Mouse (Mus musculus) embryonic fibroblast, embryonic 13.5 days (primary cell): Measurements from ENCODE around the gene Acsm2. TPM values are rescaled to one million over a fixed set of nuclear protein-coding genes. Genes with fewer than 3 reads are reported as not detected.

Experiments used
- H3K27ac ChIP-seq: 2 replicates; pipeline ENCODE4 v1.5.1; 2012; ENCODE audit warnings: low read length, control low read depth, inconsistent platforms; ENCODE audit not compliant: insufficient read depth
- H3K4me1 ChIP-seq: 2 replicates; pipeline ENCODE4 v1.6.1; 2011; ENCODE audit warnings: low read length; ENCODE audit not compliant: control insufficient read depth, insufficient read depth
- H3K4me3 ChIP-seq: 2 replicates; pipeline ENCODE4 v1.5.1; 2011; ENCODE audit warnings: mild to moderate bottlenecking, control low read depth, low read length; ENCODE audit not compliant: insufficient read depth
- CTCF ChIP-seq: IDR thresholded peaks from 2 replicates; pipeline ENCODE4 v1.5.1; 2011; ENCODE audit warnings: mild to moderate bottlenecking, control low read depth, low read length, moderate library complexity, borderline replicate concordance; ENCODE audit not compliant: insufficient read depth
- POLR2A ChIP-seq: IDR thresholded peaks from 2 replicates; pipeline ENCODE4 v1.6.1; 2011; ENCODE audit warnings: low read depth, mild to moderate bottlenecking, control low read depth, low read length, moderate library complexity
- polyA plus RNA-seq: library from polyadenylated mRNA; stranded (reverse); fragments of >200 nt; gene quantifications from 2 replicates; pipeline ENCODE4 v1.2.4, GENCODE M21; 2011; ENCODE audit warnings: low read depth; ENCODE audit not compliant: missing spikeins, insufficient read length

Acsm2 gene
- polyA plus RNA-seq, 1 experiment = 0.07 TPM

- no peaks in the 10 kb centered on the region for H3K4me1 ChIP-seq
These were observed 27.0 kb upstream of the Acsm2 start for GRCm38 (mm10) chr7:119527135-119527534.

GRCm38 (mm10) chr7:119527548-119527947, 26.6 kb upstream of the Acsm2 start:
- Histone ChIP-seq H3K4me3 (no peak overlapping the region), H3K4me1 (no peaks in the 10 kb centered on the region), H3K27ac (no peak overlapping the region)
- TF ChIP-seq POLR2A (no peak), CTCF (no peak)

More at GRCm38 (mm10) chr7:119527135-119527534, 27.0 kb upstream of the Acsm2 start:
- H3K4me3 ChIP-seq = no peak overlapping the region
- no peak overlapping the region for H3K27ac ChIP-seq
- no peak for TF ChIP-seq CTCF
- no peak for TF ChIP-seq POLR2A

- no peaks in the 10 kb centered on the region for H3K4me1 ChIP-seq
- H3K4me3 ChIP-seq = no peak overlapping the region
- no peak for TF ChIP-seq CTCF
- H3K27ac ChIP-seq = no peak overlapping the region
These were observed 25.5 kb upstream of the Acsm2 start for GRCm38 (mm10) chr7:119528617-119529016.

- Histone ChIP-seq H3K4me3 (no peak overlapping the region), H3K4me1 (no peaks in the 10 kb centered on the region), H3K27ac (no peak overlapping the region)
- TF ChIP-seq POLR2A (no peak), CTCF (no peak)
These were observed 21.2 kb upstream of the Acsm2 start for GRCm38 (mm10) chr7:119532924-119533323.

- H3K27ac ChIP-seq = no peak overlapping the region
- no peak overlapping the region for H3K4me3 ChIP-seq
- H3K4me1 ChIP-seq = no peaks in the 10 kb centered on the region
- TF ChIP-seq CTCF = no peak
- no peak for TF ChIP-seq POLR2A
These were observed 19.8 kb upstream of the Acsm2 start for GRCm38 (mm10) chr7:119534389-119534788.

- Histone ChIP-seq H3K4me1 (no peaks in the 10 kb centered on the region), H3K4me3 (no peak overlapping the region), H3K27ac (no peak overlapping the region)
- TF ChIP-seq CTCF (no peak), POLR2A (no peak)
These were observed 11.7 kb upstream of the Acsm2 start for GRCm38 (mm10) chr7:119542445-119542844.

GRCm38 (mm10) chr7:119545572-119545971, 8.6 kb upstream of the Acsm2 start:
- Histone ChIP-seq H3K27ac (no peak overlapping the region), H3K4me1 (no peaks in the 10 kb centered on the region), H3K4me3 (no peak overlapping the region)
- TF ChIP-seq POLR2A (no peak), CTCF (no peak)

GRCm38 (mm10) chr7:119550471-119551222, 3.5 kb upstream of the Acsm2 start:
- H3K4me3 ChIP-seq = no peak overlapping the region
- TF ChIP-seq POLR2A = no peak
- TF ChIP-seq CTCF = no peak

GRCm38 (mm10) chr7:119559789-119560451, 5.8 kb downstream of the Acsm2 start:
- no peak for TF ChIP-seq POLR2A
- no peak for TF ChIP-seq CTCF
- no peak overlapping the region for H3K4me3 ChIP-seq

More at GRCm38 (mm10) chr7:119550471-119551222, 3.5 kb upstream of the Acsm2 start:
- Histone ChIP-seq H3K27ac (no peak overlapping the region), H3K4me1 (no peaks in the 10 kb centered on the region)

GRCm38 (mm10) chr7:119560452-119560835, 6.3 kb downstream of the Acsm2 start:
- H3K4me1 ChIP-seq = no peaks in the 10 kb centered on the region
- no peak overlapping the region for H3K27ac ChIP-seq
- no peak for TF ChIP-seq CTCF
- no peak for TF ChIP-seq POLR2A
- H3K4me3 ChIP-seq = no peak overlapping the region

More at GRCm38 (mm10) chr7:119559789-119560451, 5.8 kb downstream of the Acsm2 start:
- H3K4me1 ChIP-seq = no peaks in the 10 kb centered on the region
- no peak overlapping the region for H3K27ac ChIP-seq
